Mouse (Mus musculus) limb, embryonic 14.5 days (tissue): Measurements from ENCODE around the gene Gm37419. TPM values are rescaled to one million over a fixed set of nuclear protein-coding genes. Genes with fewer than 3 reads are reported as not detected.

Experiments used
- ATAC-seq: fragments of 200-750 bp; cut with Nextera tagmentation; 2 replicates; pipeline ENCODE4 v1.8.0; 2017; ENCODE audit warnings: low read depth, moderate number of reproducible peaks, moderate TSS enrichment; ENCODE audit not compliant: low FRiP score
- DNase-seq: peaks from one replicate; pipeline ENCODE4 v3.0.0-alpha.2; 2015; ENCODE audit warnings: low spot score
- H3K27ac ChIP-seq: fragments of 300-500 bp; sonication (generic); replicated peaks from 2 replicates; pipeline ENCODE4 v1.5.1; 2014; ENCODE audit warnings: low read depth, mild to moderate bottlenecking, low read length, moderate library complexity, mixed read lengths
- H3K27me3 ChIP-seq: fragments of 300-500 bp; sonication (generic); 2 replicates; pipeline ENCODE4 v1.6.1; 2014; ENCODE audit warnings: low read length, mixed read lengths; ENCODE audit not compliant: control insufficient read depth, insufficient read depth
- H3K36me3 ChIP-seq: fragments of 300-500 bp; sonication (generic); 2 replicates; pipeline ENCODE4 v1.6.1; 2014; ENCODE audit warnings: mild to moderate bottlenecking, low read length, moderate library complexity, mixed read lengths; ENCODE audit not compliant: control insufficient read depth, insufficient read depth
- H3K4me1 ChIP-seq: fragments of 300-500 bp; sonication (generic); 2 replicates; pipeline ENCODE4 v1.6.1; 2014; ENCODE audit warnings: antibody characterized with exemption, low read length, mixed read lengths; ENCODE audit not compliant: control insufficient read depth, insufficient read depth
- H3K4me2 ChIP-seq: fragments of 300-500 bp; sonication (generic); replicated peaks from 2 replicates; pipeline ENCODE4 v1.6.1; 2014; ENCODE audit warnings: low read depth, mild to moderate bottlenecking, low read length, moderate library complexity; ENCODE audit not compliant: severe bottlenecking
- H3K4me3 ChIP-seq: fragments of 300-500 bp; sonication (generic); replicated peaks from 2 replicates; pipeline ENCODE4 v1.5.1; 2014; ENCODE audit warnings: low read length
- H3K9ac ChIP-seq: fragments of 300-500 bp; sonication (generic); 2 replicates; pipeline ENCODE4 v1.6.1; 2014; ENCODE audit warnings: mild to moderate bottlenecking, low read depth, low read length, moderate library complexity; ENCODE audit not compliant: severe bottlenecking
- H3K9me3 ChIP-seq: fragments of 300-500 bp; sonication (generic); 2 replicates; pipeline ENCODE4 v1.6.1; 2016; ENCODE audit warnings: low read length; ENCODE audit not compliant: control insufficient read depth
- POLR2A ChIP-seq: fragments of 200-500 bp; IDR thresholded peaks from 2 replicates; pipeline ENCODE4 v1.8.0; 2012; ENCODE audit warnings: inconsistent platforms, mild to moderate bottlenecking, moderate library complexity, borderline replicate concordance; ENCODE audit not compliant: insufficient read depth, insufficient read length; ENCODE audit errors: extremely low read depth
- WGBS: fragments of 180-500 bp; shearing (Covaris S2); extraction: QIAGEN DNeasy Blood & Tissue Kit; methylation state at CpG from one replicate; pipeline ENCODE4 v1.1.7; 2014; 5-methylcytosine and 5-hydroxymethylcytosine counted together
- polyA plus RNA-seq, 2 experiments: library from polyadenylated mRNA; depleted of rRNA in 1 of 2; stranded (reverse) in 1 of 2; unstranded in 1 of 2; fragments of >200 nt; fragmentation: Nextera tagmentation in 1 of 2; extraction: Ambion mirVana in 1 of 2; gene quantifications; 2 replicates each; pipeline versions ENCODE4 v1.2.1 to v1.2.3; 2012 to 2014

Gene Gm37419
- polyA plus RNA-seq, 2 experiments, result not detected

DNA sequence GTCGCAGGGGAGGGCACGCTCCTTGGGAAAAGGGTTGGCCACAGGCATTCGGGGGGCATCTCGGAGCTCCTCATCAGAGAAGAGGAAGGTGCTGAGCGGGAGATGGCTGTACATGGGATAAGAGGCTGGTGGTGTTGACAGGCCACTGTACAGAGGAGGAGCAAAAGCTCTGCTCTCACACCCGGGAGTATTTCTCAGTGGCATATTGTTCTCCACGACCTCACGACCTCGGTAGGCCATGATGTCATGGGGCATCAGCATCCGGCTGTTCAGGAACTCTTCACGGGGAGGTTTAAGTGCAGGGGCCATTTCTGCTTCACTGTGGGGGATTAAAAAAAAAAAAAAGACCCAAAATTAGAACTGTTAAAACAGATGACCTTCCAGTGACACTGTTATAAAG is 15.4 kb upstream of the Gm37419 start:
- Histone ChIP-seq H3K27me3 (no peaks in the 10 kb centered on the region), H3K27ac (no peak overlapping the region), H3K9me3 (no peaks in the 10 kb centered on the region), H3K36me3 (peaks cover 26% of the 10 kb centered on the region), H3K4me1 (peaks cover 17% of the 10 kb centered on the region), H3K9ac (no peak overlapping the region), H3K4me3 (no peak overlapping the region), H3K4me2 (no peak overlapping the region)
- no peak for TF ChIP-seq POLR2A
- ATAC-seq (0 out of 2 replicates have a peak, but pooled peaks have one; percentile 10), DNase-seq (no peak)
- WGBS, result 72% methylated on average over 11 of the region's 11 CpGs

DNA sequence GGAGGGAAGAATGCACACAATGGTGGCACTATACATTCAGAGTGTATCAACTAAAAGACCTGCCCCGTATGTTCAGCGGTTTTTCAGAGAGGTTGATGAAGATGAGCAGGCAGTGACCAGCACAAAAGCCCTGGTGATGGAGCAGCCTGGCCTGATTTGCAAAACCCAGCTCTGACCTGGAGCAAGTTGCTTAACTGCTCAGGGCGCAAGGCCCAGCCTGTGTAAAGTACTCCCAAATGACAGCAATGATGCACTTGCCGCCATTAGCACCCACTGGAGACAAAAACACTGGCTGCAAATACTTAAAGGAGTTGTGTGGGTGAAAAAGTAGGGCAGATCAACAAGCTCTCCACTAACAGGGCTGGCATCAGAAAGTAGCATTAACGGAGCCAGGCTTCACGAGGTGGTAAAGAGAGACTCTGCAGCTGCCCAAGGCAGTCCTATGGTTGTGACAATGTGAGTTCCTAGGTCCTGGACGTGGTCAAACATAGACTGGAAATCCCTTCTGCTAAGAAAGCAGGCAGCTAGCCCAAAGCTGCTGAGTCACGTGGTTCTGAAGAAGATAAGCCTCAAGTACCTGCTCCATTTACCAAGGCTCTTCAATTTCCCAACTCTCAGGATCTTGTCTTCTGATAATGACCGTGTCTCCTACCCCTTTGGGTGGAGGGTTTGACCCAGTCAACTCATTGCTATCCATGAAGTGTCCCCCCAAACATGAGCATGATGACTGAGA is 14.5 kb upstream of the Gm37419 start:
- Histone ChIP-seq H3K4me1 (peaks cover 17% of the 10 kb centered on the region), H3K9ac (no peak overlapping the region), H3K4me3 (no peak overlapping the region), H3K4me2 (no peak overlapping the region), H3K36me3 (peaks cover 23% of the 10 kb centered on the region), H3K9me3 (no peaks in the 10 kb centered on the region), H3K27ac (no peak overlapping the region), H3K27me3 (no peaks in the 10 kb centered on the region)
- no peak for TF ChIP-seq POLR2A
- DNase-seq, result no peak
- 82% methylated on average over 9 of the region's 9 CpGs for WGBS
- ATAC-seq, result no peak

DNA sequence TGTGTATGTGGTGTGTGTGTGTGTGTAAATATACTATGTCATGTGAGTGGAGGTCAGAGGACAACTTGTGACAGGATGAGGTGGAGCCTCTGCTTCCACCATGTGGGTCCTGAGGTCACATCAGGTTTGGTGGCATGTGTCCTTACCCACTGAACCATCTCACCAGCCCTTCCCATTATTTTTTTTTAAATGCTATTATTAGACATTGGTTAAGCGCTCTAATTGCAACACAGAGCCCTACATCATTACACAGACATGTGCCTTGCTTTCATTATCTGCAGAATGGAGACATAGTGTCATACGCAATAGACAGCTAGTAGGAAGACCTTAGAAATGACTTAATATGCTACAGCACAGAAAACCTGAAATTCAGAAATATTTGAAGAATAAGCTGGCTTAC is 12.1 kb upstream of the Gm37419 start:
- Histone ChIP-seq H3K4me1 (peaks cover 15% of the 10 kb centered on the region), H3K4me3 (no peak overlapping the region), H3K4me2 (no peak overlapping the region), H3K36me3 (peaks cover 23% of the 10 kb centered on the region), H3K27ac (no peak overlapping the region), H3K9ac (no peak overlapping the region), H3K9me3 (no peaks in the 10 kb centered on the region), H3K27me3 (peaks cover 12% of the 10 kb centered on the region)
- DNase-seq (no peak), ATAC-seq (no peak)
- TF ChIP-seq POLR2A, result no peak
- WGBS, result 86% methylated on average over 2 of the region's 2 CpGs

DNA sequence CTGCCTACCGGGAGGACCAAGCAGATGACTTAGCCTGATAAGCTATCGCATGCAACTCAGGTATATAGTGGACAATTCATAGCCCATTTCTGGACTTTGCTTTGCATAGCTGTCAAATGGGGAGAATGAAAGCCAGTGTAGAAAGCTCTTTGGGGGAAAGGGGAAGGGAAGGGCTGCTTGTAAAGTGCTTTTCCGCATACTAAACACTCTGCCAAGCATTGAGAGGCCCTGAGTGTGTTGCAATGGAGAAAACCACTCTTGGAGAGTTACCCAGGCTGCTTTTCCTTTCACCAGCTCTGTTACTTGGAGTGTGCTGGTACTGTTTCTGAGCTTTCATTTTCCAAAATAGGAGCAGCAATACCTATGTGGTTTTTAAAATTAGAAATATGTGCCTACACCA is 10.6 kb upstream of the Gm37419 start:
- no peak for ATAC-seq
- Histone ChIP-seq H3K4me2 (no peak overlapping the region), H3K9ac (no peak overlapping the region), H3K9me3 (no peaks in the 10 kb centered on the region), H3K4me1 (peaks cover 19% of the 10 kb centered on the region), H3K27ac (no peak overlapping the region), H3K36me3 (peaks cover 14% of the 10 kb centered on the region), H3K27me3 (peaks cover 21% of the 10 kb centered on the region), H3K4me3 (no peak overlapping the region)
- 75% methylated on average over 3 of the region's 3 CpGs for WGBS
- TF ChIP-seq POLR2A, result no peak
- no peak for DNase-seq

DNA sequence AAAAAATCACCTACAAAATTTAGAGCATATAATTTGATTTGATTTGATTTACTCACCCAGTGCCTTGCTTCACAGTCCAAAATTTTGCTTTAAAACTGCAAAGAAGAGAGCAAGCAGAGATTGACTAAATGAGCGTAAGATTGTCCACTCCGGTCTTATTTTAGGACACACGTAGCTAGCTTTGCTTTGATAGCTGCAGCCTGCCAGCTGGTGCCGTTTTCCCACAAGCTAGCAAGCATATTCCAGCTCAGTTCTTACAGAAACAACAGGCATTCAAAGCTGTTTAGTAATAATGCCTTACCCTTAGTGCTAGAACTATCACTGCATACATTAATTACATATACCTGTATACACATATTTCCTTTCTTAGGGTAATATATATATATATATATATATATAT is 9.8 kb upstream of the Gm37419 start:
- Histone ChIP-seq H3K36me3 (peaks cover 12% of the 10 kb centered on the region), H3K9me3 (no peaks in the 10 kb centered on the region), H3K4me2 (no peak overlapping the region), H3K9ac (no peak overlapping the region), H3K27me3 (peaks cover 21% of the 10 kb centered on the region), H3K4me1 (peaks cover 20% of the 10 kb centered on the region), H3K27ac (no peak overlapping the region), H3K4me3 (no peak overlapping the region)
- 81% methylated on average over 4 of the region's 4 CpGs for WGBS
- no peak for TF ChIP-seq POLR2A
- no peak for ATAC-seq
- DNase-seq, result no peak

DNA sequence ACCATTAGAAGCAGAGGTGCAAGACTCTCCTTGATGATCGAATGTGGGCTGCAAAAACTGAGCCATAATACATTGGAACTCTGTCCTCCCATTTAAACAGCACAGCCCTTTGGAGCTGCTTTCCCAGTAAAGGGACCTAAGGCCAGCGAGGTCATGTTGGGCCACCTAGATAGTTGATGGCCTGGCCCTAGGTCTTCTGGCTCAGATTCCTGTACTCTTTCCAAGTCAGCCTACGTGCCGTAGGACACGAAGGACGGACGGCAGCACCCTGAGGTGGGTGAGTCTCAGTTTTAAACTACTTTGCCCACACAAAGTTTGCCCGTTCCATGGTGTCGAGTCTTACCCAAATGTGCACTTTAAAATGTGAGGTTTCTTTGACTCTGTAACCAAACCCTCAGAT is 8.8 kb upstream of the Gm37419 start:
- H3K9me3 ChIP-seq, result no peaks in the 10 kb centered on the region
- peaks cover 21% of the 10 kb centered on the region for H3K27me3 ChIP-seq
- H3K36me3 ChIP-seq, result peaks cover 12% of the 10 kb centered on the region
- WGBS, result 90% methylated on average over 9 of the region's 9 CpGs
- ATAC-seq (no peak), DNase-seq (no peak)
- H3K27ac ChIP-seq, result no peak overlapping the region
- H3K4me1 ChIP-seq, result peaks cover 23% of the 10 kb centered on the region
- no peak overlapping the region for H3K4me3 ChIP-seq
- H3K4me2 ChIP-seq, result no peak overlapping the region
- H3K9ac ChIP-seq, result no peak overlapping the region
- no peak for TF ChIP-seq POLR2A
